Mouse (Mus musculus) brain, embryonic 14.5 days (tissue): ENCODE measurements around the gene Pgm3.

Experiments
- CTCF ChIP-seq: fragments of 200-500 bp; IDR thresholded peaks from 2 replicates; pipeline ENCODE4 v1.5.1; 2012; ENCODE audit warnings: inconsistent platforms, mild to moderate bottlenecking, moderate library complexity, borderline replicate concordance; ENCODE audit not compliant: insufficient read depth, insufficient read length; ENCODE audit errors: extremely low read depth
- POLR2A ChIP-seq: fragments of 200-500 bp; IDR thresholded peaks from 2 replicates; pipeline ENCODE4 v1.6.1; 2012; ENCODE audit warnings: mild to moderate bottlenecking, inconsistent platforms, borderline replicate concordance; ENCODE audit not compliant: poor library complexity, insufficient read depth, insufficient read length, severe bottlenecking; ENCODE audit errors: extremely low read depth

DNA sequence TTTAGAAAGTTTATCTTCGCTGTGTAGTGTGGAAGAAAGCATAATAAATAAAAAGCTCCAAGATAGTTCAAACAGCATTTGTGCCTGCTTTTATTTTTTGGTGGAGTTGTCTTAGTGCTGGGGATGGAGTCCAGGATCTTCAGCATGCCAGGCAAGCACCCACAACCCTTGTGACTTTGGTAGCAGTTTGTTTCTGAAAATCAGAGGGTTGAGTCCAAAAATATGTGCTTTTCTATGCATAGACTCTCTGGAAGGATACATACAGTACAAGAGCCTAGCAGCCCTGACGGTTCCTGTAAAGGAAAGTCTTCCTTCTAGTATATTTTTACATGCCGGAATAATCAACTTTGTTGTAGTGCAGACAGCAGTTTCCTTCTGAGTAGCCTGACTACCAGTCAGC lies 20.9 kb downstream of the Pgm3 start:
- TF ChIP-seq POLR2A, result no peak
- no peak for TF ChIP-seq CTCF
